Mouse (Mus musculus) kidney, postnatal 36 days (tissue): Measurements from ENCODE around the gene Gfap.

Experiments used
- DNase-seq, 2 experiments: peaks; one replicate each; pipeline ENCODE4 v3.0.0; 2021 to 2022; ENCODE audit warnings: mixed read lengths in 2 of 2

Gene Gfap

DNA sequence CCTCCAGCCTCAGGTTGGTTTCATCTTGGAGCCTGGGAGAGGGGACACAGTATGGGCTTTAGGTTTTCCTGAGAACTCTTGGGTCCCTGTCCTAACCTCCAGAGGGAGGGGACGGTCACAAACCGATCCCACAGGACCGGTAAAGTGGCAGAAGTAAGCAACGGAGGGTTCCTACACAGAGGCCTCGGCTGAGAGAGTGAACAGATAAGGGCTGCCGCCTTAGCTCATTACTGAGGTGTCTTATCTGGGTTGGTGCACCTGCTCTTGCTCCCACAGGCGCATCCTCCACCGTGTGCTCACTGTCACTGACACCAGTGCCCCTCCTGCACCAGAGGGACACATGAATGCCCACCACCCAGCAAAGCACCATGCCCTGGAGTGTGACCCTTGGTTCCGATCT, 4.9 kb downstream of the Gfap start:
- no peak for DNase-seq

DNA sequence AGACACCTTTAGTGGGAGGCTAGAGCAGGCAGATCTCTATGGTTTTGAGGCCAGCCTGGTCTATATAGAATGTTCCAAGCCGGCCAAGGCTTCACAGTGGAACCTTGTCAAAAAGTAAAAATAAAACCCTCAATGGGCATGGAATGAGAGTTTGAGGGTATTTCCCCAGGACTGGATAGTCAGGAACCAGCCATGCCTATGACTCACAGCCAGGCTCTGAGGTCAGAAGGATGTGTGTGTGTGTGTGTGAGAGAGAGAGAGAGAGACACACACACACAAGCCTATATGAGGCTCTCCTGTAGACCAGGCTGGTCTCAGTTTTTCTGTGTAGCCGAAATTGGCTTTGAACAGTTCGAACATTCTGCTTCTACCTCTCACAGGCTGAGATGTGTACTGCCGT, 6.0 kb downstream of the Gfap start:
- no peak for DNase-seq

DNA sequence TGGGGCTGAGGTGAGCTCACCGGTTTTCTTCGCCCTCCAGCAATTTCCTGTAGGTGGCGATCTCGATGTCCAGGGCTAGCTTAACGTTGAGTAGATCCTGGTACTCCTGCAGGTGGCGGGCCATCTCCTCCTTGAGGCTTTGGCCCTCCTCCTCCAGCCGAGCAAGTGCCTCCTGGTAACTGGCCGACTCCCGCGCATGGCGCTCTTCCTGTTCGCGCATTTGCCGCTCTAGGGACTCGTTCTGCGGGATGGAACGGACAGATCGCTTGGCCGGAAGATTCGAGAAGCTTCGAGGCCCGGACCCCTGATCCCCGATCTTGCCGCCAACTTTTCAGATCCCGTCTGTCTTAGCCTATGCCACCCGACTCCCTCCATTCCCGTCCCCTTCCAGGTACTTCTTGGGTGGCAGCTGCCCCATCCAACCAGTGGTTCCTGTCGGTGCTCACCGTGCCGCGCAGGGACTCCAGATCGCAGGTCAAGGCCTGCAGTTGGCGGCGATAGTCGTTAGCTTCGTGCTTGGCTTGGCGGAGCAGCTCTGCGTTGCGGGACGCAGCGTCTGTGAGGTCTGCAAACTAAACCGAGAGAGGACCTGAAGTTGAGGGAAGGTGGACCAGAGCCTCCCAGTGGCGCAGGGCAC, 7.6 kb downstream of the Gfap start:
- DNase-seq, result peak; percentile 88 to 89

DNA sequence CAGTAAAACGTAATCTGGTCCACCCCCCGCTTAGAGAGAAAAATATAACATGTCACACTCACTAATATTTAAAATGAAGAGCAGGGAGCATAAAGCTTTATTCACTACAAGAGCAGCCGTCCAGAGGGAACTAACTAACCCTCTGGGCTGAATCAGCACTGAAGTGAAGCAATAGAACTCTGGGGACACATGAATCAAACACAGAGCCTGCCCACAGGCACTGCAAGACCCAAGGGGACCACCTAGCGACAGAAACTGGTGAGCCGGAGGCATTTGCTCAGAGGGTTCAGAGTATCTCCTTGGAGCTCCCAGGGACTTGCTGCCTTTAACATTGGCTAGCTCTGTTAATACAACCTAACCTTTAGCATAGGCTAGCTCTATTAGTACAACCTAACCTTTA, 10.6 kb downstream of the Gfap start:
- no peak for DNase-seq

DNA sequence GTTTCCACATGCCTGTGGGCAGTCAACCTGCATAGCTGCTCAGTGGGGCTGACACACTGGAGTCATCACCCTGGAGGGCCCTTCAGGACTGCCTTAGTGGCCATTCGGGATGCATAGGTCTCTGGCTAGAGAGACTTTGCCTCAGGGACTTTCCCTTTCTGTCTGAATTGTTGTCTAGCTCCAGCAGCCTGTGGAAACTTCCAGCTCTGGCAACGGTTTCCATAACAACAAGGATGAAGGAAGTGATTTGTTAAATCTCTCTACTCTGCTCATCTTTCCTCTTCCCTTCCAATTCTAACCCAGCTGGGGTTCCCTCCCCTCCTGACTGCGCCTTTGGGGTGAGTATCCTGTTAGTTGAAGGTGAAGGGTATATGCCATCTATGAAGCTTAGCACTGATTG, 12.6 kb downstream of the Gfap start:
- DNase-seq, result no peak

GRCm38 (mm10) chr11:102887433-102887832, 13.3 kb downstream of the Gfap start:
- DNase-seq, result no peak

DNA sequence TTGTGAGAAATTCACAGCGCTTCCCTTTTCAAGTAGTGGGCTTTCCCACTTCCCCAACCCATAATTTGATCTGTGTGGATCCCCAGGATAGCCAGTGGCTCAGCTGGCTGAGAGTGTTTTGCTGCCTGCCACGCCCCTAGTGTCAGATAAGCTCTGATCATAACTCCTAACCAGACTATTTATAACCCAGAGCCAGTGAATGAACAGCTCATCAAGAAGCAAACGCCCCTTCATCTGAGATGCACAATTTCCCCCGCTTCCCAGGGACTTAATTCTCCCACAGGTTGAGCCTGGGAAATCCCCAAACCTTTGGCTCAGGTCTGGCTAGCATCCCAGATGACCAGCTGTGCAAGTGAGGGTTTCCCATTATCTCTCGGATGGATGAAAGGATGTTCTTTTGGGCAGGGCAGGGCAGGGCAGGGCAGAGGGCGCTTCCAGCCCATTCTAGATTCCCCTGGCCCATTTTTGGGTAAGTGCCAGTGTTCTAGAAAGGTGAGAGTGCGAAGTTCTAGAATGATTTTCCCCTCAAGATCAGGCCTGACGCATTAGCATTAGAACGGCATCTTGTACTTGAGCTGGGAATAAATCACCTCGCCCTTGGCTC, 16.0 kb downstream of the Gfap start, which contains the start of gene Fam187a:
Fam187a (plus strand) TSS at position 554 of the 604 bp plus-strand sequence.
- DNase-seq, result no peak

GRCm38 (mm10) chr11:102881314-102882198, 19.2 kb downstream of the Gfap start:
- no peak for DNase-seq

DNA sequence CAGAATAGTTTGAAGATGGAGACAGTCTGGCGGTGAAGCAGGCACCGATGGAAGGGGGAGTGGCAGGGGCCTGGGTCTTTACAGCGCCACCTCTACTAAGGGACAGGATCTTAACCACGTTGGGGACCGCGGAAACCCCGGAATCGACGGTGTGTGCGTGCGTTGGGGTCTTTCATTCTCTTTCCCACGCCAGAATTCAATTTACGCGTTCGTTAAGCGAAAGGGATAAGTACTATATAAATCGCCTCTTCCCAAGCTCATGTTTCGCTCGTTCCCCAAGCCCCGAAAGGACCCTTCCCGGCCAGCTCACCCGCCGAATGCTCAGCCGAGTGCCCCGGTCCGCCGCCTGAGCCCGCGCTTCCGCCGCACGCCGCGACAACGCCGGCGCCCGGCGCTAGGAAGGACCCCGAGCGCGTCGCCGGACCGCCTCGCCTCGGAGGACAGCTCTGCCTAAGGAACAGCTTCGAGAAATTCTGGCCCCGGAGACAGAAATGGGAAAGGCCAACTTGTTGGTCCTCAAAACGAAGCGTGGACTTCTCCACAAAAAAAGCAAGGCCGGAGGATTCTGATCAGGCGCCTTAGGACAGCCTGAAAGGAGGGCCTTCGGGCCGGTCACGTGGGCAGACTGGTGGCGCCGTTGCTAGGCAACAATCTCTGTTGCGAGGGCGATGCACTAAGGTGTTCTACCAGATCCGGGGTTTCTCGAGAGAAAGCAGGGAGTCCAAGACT, 20.0 kb downstream of the Gfap start, which contains the start of the genes Eftud2 and Ccdc103:
Eftud2 (minus strand) TSS at position 401 of the 729 bp plus-strand sequence.
Ccdc103 (plus strand) TSS at position 620 of the 729 bp plus-strand sequence.
- DNase-seq, result peak; percentile 92 to 95

DNA sequence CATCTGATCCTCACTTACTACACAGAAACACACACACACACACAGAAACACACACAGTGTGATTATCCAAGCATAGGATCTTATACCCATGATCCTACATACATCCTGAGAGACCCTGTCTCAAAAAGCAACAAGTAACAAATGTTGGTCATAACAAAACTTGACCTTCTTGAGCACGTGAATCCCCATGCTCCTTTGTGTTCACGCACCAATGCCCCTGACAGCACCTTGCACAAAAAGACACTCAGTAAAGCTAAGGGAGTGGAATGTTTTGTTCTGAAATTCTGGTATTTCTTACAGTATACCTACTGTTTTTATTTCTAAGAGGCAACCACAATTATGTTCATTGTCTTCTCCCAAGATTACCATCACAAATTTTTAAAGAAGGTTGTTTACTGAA, 21.2 kb downstream of the Gfap start:
- no peak for DNase-seq

DNA sequence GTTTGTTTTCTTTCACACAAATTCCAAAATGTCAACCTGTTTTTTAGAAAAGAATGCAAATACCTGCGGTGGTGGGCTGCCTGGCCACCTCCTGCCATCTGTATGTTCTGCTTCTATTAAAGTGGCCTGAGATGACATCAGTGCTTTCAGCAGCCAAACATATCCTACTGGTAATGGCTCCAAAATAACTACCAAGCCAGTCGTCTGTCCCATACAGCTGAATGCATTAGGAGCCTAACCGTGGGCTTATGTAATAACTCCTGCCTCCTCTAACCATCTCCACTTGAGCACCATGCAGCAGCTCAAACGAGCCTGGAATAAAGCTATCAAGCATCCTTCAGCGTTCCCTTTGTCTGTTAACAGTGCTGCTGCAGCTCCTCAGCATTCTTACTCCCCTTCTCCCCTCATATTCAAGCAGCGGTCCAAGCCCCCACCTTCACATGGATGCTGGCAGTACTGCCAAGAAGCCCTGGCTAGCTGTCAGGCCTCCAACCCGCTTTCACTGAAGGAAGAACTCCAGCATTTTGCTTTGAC, 25.8 kb downstream of the Gfap start:
- DNase-seq, result no peak

DNA sequence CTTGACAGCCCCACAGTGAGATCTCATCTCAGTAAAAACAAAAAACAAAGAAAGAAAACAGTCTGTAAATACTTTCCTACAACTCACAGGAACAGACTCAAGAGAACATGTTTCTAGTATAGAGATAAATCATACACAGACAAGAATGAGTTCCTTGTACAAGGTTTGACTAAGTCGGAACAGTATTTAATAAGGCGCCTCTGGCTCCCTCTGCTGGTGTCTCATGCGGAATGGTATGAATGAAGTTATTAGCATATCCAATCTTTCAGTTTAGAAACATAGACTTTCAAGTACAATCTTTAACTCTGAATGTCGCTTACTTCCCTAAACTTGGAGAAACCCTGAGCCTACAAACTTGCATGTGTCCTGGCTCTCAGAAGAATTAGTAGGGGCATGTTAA, 36.4 kb downstream of the Gfap start:
- DNase-seq, result peak; percentile 74 to 91

DNA sequence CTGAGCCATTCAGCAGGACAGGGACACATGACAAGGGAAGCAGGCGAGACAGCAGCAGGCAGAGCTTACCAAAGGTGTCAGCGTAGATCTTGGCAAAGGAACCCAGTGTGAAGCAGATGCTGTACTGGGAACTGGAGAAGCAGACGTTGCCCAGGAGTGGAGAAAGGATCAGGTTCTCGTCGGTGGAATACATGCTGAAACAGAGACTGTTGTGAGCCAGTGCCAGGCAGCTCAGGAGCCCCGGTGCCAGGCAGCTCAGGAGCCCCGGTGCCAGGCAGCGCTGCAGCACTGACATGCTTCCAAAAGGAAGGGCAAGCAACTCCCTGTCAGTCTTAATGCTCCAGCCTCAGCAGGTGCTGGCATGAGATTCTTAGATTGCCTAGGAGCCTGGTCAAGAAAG, 40.8 kb downstream of the Gfap start:
- no peak for DNase-seq

GRCm38 (mm10) chr11:102858951-102859350, 41.8 kb downstream of the Gfap start:
- no peak for DNase-seq

DNA sequence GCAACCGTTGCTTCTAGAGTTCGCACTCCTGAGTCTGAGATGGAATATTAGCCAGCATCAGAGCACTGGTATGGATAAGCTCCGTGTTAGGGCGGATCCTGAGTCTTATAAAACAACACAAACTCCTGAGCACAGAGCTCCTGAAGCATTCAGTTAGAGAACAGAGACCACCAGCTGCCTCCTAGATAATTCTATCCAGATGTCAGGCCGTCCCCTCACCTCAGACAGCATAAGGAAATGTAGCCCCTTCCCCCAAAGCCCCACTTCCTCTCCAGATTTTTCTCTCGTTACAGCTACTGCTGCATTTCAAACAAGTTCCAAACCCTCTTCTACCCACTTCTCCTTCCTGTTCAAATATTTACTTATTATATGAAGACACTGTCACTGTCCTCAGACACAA, 44.8 kb downstream of the Gfap start:
- no peak for DNase-seq

DNA sequence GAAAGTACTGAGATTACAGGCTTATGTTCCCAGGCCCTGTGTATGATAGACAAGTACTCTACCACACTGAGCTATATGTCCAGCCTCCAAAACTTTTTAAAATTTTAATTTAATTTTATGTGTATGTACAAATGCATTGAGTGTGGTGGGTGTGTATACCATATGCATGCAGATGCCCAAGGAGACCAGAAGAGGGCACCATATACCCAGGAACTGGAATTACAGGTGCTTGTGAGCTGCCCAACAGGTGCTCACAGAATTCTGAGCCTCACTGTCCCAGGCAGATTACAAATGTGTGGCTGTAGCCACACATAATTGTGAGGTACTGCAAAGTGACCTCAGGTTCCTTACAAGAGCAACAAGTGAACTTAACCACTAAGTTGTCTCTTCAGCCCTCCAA, 47.0 kb downstream of the Gfap start:
- DNase-seq, result no peak

DNA sequence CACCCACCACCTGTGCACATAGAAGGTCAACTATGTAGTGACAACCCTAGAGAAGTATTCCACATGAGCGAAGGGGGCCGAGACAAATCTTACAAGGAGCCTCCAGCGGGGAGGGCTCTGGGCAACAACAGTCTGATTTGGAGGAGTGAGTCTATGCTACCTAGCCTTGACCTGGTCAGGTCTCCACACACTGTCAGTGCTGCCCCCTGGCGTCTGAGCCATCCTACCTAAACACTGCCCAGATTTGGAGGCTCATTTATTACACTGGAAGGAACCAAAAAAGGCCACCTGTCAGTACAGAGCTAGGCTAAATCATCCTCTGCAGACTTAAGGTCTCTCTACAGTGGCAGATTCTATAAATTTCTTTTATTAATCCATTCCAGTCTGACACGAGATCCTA, 48.8 kb downstream of the Gfap start:
- DNase-seq, result peak; percentile 69 to 93

GRCm38 (mm10) chr11:102845926-102846325, 54.8 kb downstream of the Gfap start:
- DNase-seq, result no peak

GRCm38 (mm10) chr11:102838616-102839150, 62.0 kb downstream of the Gfap start:
- DNase-seq, result no peak

GRCm38 (mm10) chr11:102838126-102838525, 62.6 kb downstream of the Gfap start:
- DNase-seq, result peak in 1 of 2 experiments; percentile 34

GRCm38 (mm10) chr11:102837385-102837784, 63.3 kb downstream of the Gfap start:
- no peak for DNase-seq
